Mouse (Mus musculus) gastrocnemius, postnatal 25 days (tissue): Measurements from ENCODE around the gene Mmp28. TPM values are rescaled to one million over a fixed set of nuclear protein-coding genes. Genes with fewer than 3 reads are reported as not detected.

Experiments
- DNase-seq: peaks from one replicate; pipeline ENCODE4 v3.0.0; 2022
- total RNA-seq, 2 experiments: library from RNA; stranded (reverse); gene quantifications; 1 replicate in 1 of 2; 2 replicates in 1 of 2; pipeline ENCODE4 v1.2.3; 2021

Gene Mmp28
- total RNA-seq, 2 experiments from 2014 or later, result 2.5 to 4.5 TPM

- DNase-seq, result no peak
These were observed 15.3 kb downstream of the Mmp28 start for GRCm38 (mm10) chr11:83447612-83448011.

GRCm38 (mm10) chr11:83445001-83445400, 17.9 kb downstream of the Mmp28 start:
- DNase-seq, result no peak

- DNase-seq, result no peak
These were observed 19.0 kb downstream of the Mmp28 start for GRCm38 (mm10) chr11:83443824-83444223.

GRCm38 (mm10) chr11:83442596-83443267, 20.1 kb downstream of the Mmp28 start:
- DNase-seq, result peak; percentile 52

- peak; percentile 51 for DNase-seq
These were observed 21.6 kb downstream of the Mmp28 start for GRCm38 (mm10) chr11:83441235-83441634.

- DNase-seq, result peak; percentile 80
These were observed 22.5 kb downstream of the Mmp28 start for GRCm38 (mm10) chr11:83440081-83441064.

GRCm38 (mm10) chr11:83439426-83440060, 23.3 kb downstream of the Mmp28 start:
- DNase-seq, result no peak

- DNase-seq, result no peak
These were observed 25.5 kb downstream of the Mmp28 start, which contains the start of gene 1700020L24Rik for GRCm38 (mm10) chr11:83437377-83437776. Gene 1700020L24Rik (plus strand): TSS chr11:83437677.

- no peak for DNase-seq
These were observed 30.3 kb downstream of the Mmp28 start for GRCm38 (mm10) chr11:83432533-83432932.

GRCm38 (mm10) chr11:83429355-83429754, 33.5 kb downstream of the Mmp28 start, which contains the start of gene Gas2l2:
Gene Gas2l2 (minus strand): TSS chr11:83429455.
- no peak for DNase-seq

- DNase-seq, result no peak
These were observed 35.9 kb downstream of the Mmp28 start for GRCm38 (mm10) chr11:83426964-83427363.

GRCm38 (mm10) chr11:83424681-83425080, 38.2 kb downstream of the Mmp28 start:
- no peak for DNase-seq

GRCm38 (mm10) chr11:83421305-83421704, 41.6 kb downstream of the Mmp28 start:
- no peak for DNase-seq

GRCm38 (mm10) chr11:83420338-83420737, 42.5 kb downstream of the Mmp28 start:
- DNase-seq, result no peak

- DNase-seq, result no peak
These were observed 44.3 kb downstream of the Mmp28 start for GRCm38 (mm10) chr11:83418566-83418965.

- DNase-seq, result no peak
These were observed 45.2 kb downstream of the Mmp28 start for GRCm38 (mm10) chr11:83417708-83418107.

- DNase-seq, result no peak
These were observed 45.8 kb downstream of the Mmp28 start for GRCm38 (mm10) chr11:83417080-83417479.

GRCm38 (mm10) chr11:83410510-83410909, 52.4 kb downstream of the Mmp28 start:
- no peak for DNase-seq

GRCm38 (mm10) chr11:83409792-83410291, 53.0 kb downstream of the Mmp28 start:
- no peak for DNase-seq

- DNase-seq, result no peak
These were observed 53.6 kb downstream of the Mmp28 start, which contains the start of gene Rasl10b for GRCm38 (mm10) chr11:83409087-83409754. Gene Rasl10b (plus strand): TSS chr11:83409137.

GRCm38 (mm10) chr11:83408242-83408641, 54.6 kb downstream of the Mmp28 start:
- DNase-seq, result no peak

GRCm38 (mm10) chr11:83406391-83406790, 56.5 kb downstream of the Mmp28 start:
- no peak for DNase-seq
